Mouse (Mus musculus): ENCODE results near the gene Slc43a2.

DNA sequence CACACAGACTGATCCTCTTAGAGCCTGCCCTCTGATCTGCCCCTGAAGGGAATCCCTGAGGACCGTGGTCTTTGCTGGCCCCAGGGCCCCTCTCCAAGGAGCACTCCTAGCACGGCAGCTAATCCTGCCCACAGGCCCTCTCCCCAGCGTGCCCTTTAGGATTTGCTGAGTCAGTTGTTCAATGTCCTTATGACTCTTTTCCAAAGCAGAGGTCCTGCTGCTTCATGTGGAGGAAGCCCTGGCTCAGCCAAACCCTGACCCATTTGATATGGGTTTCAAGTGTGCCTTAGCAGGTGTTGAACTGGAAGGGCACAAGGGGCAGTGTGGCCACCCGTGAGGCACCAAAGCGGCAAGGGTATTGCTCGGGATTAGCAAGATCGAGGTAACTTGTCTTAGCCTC, 64.3 kb downstream of the Slc43a2 start:
- TF ChIP-seq CTCF (IDR thresholded peaks at IDR 0.05; ENCODE audit: insufficient read depth, low read depth, low read length) (no peak), POLR2A (IDR thresholded peaks at IDR 0.05; ENCODE audit: insufficient read depth, low read depth, low read length) (no peak)

All from olfactory bulb, adult 2 months (tissue).